Mouse (Mus musculus): ENCODE data around the gene Golph3. TPM values are rescaled to one million over a fixed set of nuclear protein-coding genes. Genes with fewer than 3 reads are reported as not detected.

The Golph3 gene
- polyA plus RNA-seq, 1 experiment, result 34.2 TPM

GRCm38 (mm10) chr15:12324326-12324725 lies 3.1 kb downstream of the Golph3 start:
- 96% methylated on average over 1 of the region's 1 CpGs for WGBS
- Histone ChIP-seq H3K27ac (ENCODE audit: insufficient read depth, low read length) (no peak overlapping the region), H3K4me3 (ENCODE audit: extremely low read depth, insufficient read depth, insufficient read length) (no peak overlapping the region), H3K4me1 (ENCODE audit: control insufficient read depth, insufficient read depth, insufficient read length) (peaks cover 5% of the 10 kb centered on the region), H3K36me3 (ENCODE audit: control insufficient read depth, insufficient read depth, low read length) (no peaks in the 10 kb centered on the region), H3K27me3 (ENCODE audit: control insufficient read depth, insufficient read depth, low read length) (no peaks in the 10 kb centered on the region; the same call in 1 of the 2 replicates)
- no peak for TF ChIP-seq POLR2A (IDR thresholded peaks at IDR 0.05; ENCODE audit: low read depth, low read length)
- TF ChIP-seq CTCF (IDR thresholded peaks at IDR 0.05; ENCODE audit: extremely low read depth, insufficient read depth, insufficient read length, insufficient replicate concordance), result no peak
- DNase-seq (ENCODE audit: low read depth in 1 of 2, low spot score in 2 of 2), result no peak

DNA sequence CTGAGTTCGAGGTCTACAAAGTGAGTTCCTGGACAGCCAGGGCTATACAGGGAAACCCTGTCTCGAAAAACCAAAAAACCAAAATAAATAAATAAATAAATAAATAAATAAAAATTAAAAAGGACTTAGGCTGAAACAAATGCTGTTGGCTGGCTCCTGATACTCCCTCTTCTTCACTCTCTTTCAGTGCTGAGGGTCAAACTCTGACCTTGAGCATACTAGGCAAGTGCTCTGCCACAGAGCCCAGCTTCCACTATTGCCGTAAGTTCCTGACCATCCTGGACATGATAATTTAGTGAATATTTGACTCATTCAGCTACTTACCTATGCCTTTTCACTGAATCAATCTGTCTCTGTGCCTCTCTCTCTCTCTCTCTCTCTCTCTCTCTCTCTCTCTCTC lies 9.1 kb downstream of the Golph3 start:
- 84% methylated on average over 3 of the region's 3 CpGs for WGBS
- no peak overlapping the region for H3K4me3 ChIP-seq (ENCODE audit: extremely low read depth, insufficient read depth, insufficient read length)
- H3K36me3 ChIP-seq (ENCODE audit: control insufficient read depth, insufficient read depth, low read length), result no peaks in the 10 kb centered on the region; the same call in none of the 2 replicates
- TF ChIP-seq POLR2A (IDR thresholded peaks at IDR 0.05; ENCODE audit: low read depth, low read length) (no peak), CTCF (IDR thresholded peaks at IDR 0.05; ENCODE audit: extremely low read depth, insufficient read depth, insufficient read length, insufficient replicate concordance) (no peak)
- peaks cover 2% of the 10 kb centered on the region; the same call in 1 of the 2 replicates for H3K4me1 ChIP-seq (ENCODE audit: control insufficient read depth, insufficient read depth, insufficient read length)
- no peak for DNase-seq (ENCODE audit: low read depth in 1 of 2, low spot score in 2 of 2)
- no peak overlapping the region for H3K27ac ChIP-seq (ENCODE audit: insufficient read depth, low read length)
- no peaks in the 10 kb centered on the region for H3K27me3 ChIP-seq (ENCODE audit: control insufficient read depth, insufficient read depth, low read length)

DNA sequence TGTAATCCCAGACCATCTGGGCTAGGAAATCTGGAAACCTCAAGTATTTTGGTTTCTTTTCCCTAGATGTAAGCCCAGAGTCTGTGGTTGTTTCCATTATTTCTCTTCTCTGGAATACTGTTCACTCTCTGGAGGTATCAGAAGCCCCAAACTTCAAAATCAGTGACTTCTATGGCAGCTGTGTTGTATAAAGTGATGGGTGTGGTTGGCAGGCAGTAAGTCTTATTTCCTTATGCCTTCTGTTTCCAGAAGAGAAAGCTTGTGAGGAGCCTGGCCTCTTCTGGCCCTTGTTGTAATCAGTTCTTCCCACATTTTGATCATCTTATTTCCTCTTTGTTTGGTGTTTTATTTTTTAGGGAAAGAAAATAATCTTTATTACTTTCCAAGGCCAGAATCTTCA lies 9.6 kb downstream of the Golph3 start:
- no peaks in the 10 kb centered on the region; the same call in none of the 2 replicates for H3K36me3 ChIP-seq (ENCODE audit: control insufficient read depth, insufficient read depth, low read length)
- DNase-seq (ENCODE audit: low read depth in 1 of 2, low spot score in 2 of 2), result no peak
- H3K4me3 ChIP-seq (ENCODE audit: extremely low read depth, insufficient read depth, insufficient read length), result no peak overlapping the region
- TF ChIP-seq POLR2A (IDR thresholded peaks at IDR 0.05; ENCODE audit: low read depth, low read length) (no peak), CTCF (IDR thresholded peaks at IDR 0.05; ENCODE audit: extremely low read depth, insufficient read depth, insufficient read length, insufficient replicate concordance) (no peak)
- H3K27me3 ChIP-seq (ENCODE audit: control insufficient read depth, insufficient read depth, low read length), result no peaks in the 10 kb centered on the region
- no peak overlapping the region for H3K27ac ChIP-seq (ENCODE audit: insufficient read depth, low read length)
- peaks cover 2% of the 10 kb centered on the region; the same call in 1 of the 2 replicates for H3K4me1 ChIP-seq (ENCODE audit: control insufficient read depth, insufficient read depth, insufficient read length)

GRCm38 (mm10) chr15:12331300-12331699 lies 10.1 kb downstream of the Golph3 start:
- 75% methylated on average over 1 of the region's 1 CpGs for WGBS
- H3K36me3 ChIP-seq (ENCODE audit: control insufficient read depth, insufficient read depth, low read length), result no peaks in the 10 kb centered on the region; the same call in none of the 2 replicates
- no peak for DNase-seq (ENCODE audit: low read depth in 1 of 2, low spot score in 2 of 2)

GRCm38 (mm10) chr15:12334381-12334780 lies 13.1 kb downstream of the Golph3 start:
- 85% methylated on average over 4 of the region's 4 CpGs for WGBS
- TF ChIP-seq POLR2A (IDR thresholded peaks at IDR 0.05; ENCODE audit: low read depth, low read length), result no peak
- TF ChIP-seq CTCF (IDR thresholded peaks at IDR 0.05; ENCODE audit: extremely low read depth, insufficient read depth, insufficient read length, insufficient replicate concordance), result no peak
- peaks cover 6% of the 10 kb centered on the region; the same call in 1 of the 2 replicates for H3K4me1 ChIP-seq (ENCODE audit: control insufficient read depth, insufficient read depth, insufficient read length)

More at GRCm38 (mm10) chr15:12331300-12331699, 10.1 kb downstream of the Golph3 start:
- H3K4me1 ChIP-seq (ENCODE audit: control insufficient read depth, insufficient read depth, insufficient read length), result peaks cover 4% of the 10 kb centered on the region; the same call in 1 of the 2 replicates
- H3K27ac ChIP-seq (ENCODE audit: insufficient read depth, low read length), result no peak overlapping the region
- H3K4me3 ChIP-seq (ENCODE audit: extremely low read depth, insufficient read depth, insufficient read length), result no peak overlapping the region
- no peak for TF ChIP-seq CTCF (IDR thresholded peaks at IDR 0.05; ENCODE audit: extremely low read depth, insufficient read depth, insufficient read length, insufficient replicate concordance)
- no peak for TF ChIP-seq POLR2A (IDR thresholded peaks at IDR 0.05; ENCODE audit: low read depth, low read length)
- no peaks in the 10 kb centered on the region for H3K27me3 ChIP-seq (ENCODE audit: control insufficient read depth, insufficient read depth, low read length)

DNA sequence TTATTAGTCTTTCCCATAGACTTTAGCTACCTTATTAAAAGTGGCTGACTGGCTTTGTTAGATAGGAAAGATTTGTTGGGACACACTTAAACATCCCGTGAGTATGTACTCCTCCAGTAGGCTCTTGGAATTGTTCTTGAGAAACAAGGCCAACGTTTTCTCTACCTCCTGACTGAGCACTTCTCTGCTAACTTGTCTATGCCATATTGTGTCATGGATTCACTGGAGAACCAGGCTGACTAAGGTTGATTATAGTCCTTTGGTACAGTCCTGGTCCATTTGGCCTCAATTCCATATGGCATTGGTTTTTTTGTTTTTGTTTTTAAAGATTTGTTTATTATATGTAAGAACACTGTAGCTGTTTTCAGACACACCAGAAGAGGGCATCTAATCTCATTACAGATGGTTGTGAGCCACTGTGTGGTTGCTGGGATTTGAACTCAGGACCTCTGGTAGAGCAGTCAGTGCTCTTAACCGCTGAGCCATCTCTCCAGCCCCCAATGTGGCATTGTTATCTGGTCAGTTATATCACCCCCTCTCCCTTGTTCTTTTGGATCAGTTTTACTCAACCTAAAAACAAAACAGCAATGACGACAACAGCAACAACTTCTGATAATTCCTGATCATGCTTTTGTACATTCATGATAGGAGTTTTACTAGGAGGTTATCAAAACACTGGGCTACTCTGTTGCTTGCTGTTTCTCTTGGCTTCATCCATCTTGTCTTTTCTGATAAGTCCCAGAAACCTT lies 16.0 kb downstream of the Golph3 start:
- WGBS, result 82% methylated on average over 4 of the region's 4 CpGs
- H3K27ac ChIP-seq (ENCODE audit: insufficient read depth, low read length), result no peak overlapping the region
- no peak for TF ChIP-seq CTCF (IDR thresholded peaks at IDR 0.05; ENCODE audit: extremely low read depth, insufficient read depth, insufficient read length, insufficient replicate concordance)
- no peak for TF ChIP-seq POLR2A (IDR thresholded peaks at IDR 0.05; ENCODE audit: low read depth, low read length)
- H3K4me1 ChIP-seq (ENCODE audit: control insufficient read depth, insufficient read depth, insufficient read length), result peaks cover 6% of the 10 kb centered on the region; the same call in 1 of the 2 replicates
- H3K4me3 ChIP-seq (ENCODE audit: extremely low read depth, insufficient read depth, insufficient read length), result no peak overlapping the region
- peaks cover 1% of the 10 kb centered on the region; the same call in 1 of the 2 replicates for H3K36me3 ChIP-seq (ENCODE audit: control insufficient read depth, insufficient read depth, low read length)
- no peak for DNase-seq (ENCODE audit: low read depth in 1 of 2, low spot score in 2 of 2)
- no peaks in the 10 kb centered on the region for H3K27me3 ChIP-seq (ENCODE audit: control insufficient read depth, insufficient read depth, low read length)

More at GRCm38 (mm10) chr15:12334381-12334780, 13.1 kb downstream of the Golph3 start:
- Histone ChIP-seq H3K36me3 (ENCODE audit: control insufficient read depth, insufficient read depth, low read length) (no peaks in the 10 kb centered on the region; the same call in none of the 2 replicates), H3K4me3 (ENCODE audit: extremely low read depth, insufficient read depth, insufficient read length) (no peak overlapping the region), H3K27me3 (ENCODE audit: control insufficient read depth, insufficient read depth, low read length) (no peaks in the 10 kb centered on the region), H3K27ac (ENCODE audit: insufficient read depth, low read length) (no peak overlapping the region)
- no peak for DNase-seq (ENCODE audit: low read depth in 1 of 2, low spot score in 2 of 2)

GRCm38 (mm10) chr15:12337779-12338137 lies 16.5 kb downstream of the Golph3 start:
- 79% methylated on average over 3 of the region's 3 CpGs for WGBS
- no peak overlapping the region for H3K27ac ChIP-seq (ENCODE audit: insufficient read depth, low read length)
- peaks cover 1% of the 10 kb centered on the region; the same call in 1 of the 2 replicates for H3K36me3 ChIP-seq (ENCODE audit: control insufficient read depth, insufficient read depth, low read length)
- no peak for TF ChIP-seq CTCF (IDR thresholded peaks at IDR 0.05; ENCODE audit: extremely low read depth, insufficient read depth, insufficient read length, insufficient replicate concordance)
- TF ChIP-seq POLR2A (IDR thresholded peaks at IDR 0.05; ENCODE audit: low read depth, low read length), result no peak
- H3K4me3 ChIP-seq (ENCODE audit: extremely low read depth, insufficient read depth, insufficient read length), result no peak overlapping the region
- H3K27me3 ChIP-seq (ENCODE audit: control insufficient read depth, insufficient read depth, low read length), result no peaks in the 10 kb centered on the region
- peaks cover 6% of the 10 kb centered on the region; the same call in 1 of the 2 replicates for H3K4me1 ChIP-seq (ENCODE audit: control insufficient read depth, insufficient read depth, insufficient read length)
- no peak for DNase-seq (ENCODE audit: low read depth in 1 of 2, low spot score in 2 of 2)

All from spleen, adult 2 months (tissue).